Mouse (Mus musculus): ENCODE results near the gene Tmem233. TPM values are rescaled to one million over a fixed set of nuclear protein-coding genes. Genes with fewer than 3 reads are reported as not detected.
A peak's percentile ranks its signal among the peaks of the same experiment; 100 is the strongest.

The Tmem233 gene
- polyA plus RNA-seq, 1 experiment from 2014 or later, result 0.05 TPM

GRCm38 (mm10) chr5:116029071-116029470 lies 54.0 kb downstream of the Tmem233 start:
- H3K9ac ChIP-seq, result no peak overlapping the region
- H3K27ac ChIP-seq (replicated peaks), result peak overlapping the region; percentile 64; the same call in 1 of the 2 replicates
- no peaks in the 10 kb centered on the region for H3K36me3 ChIP-seq
- H3K27me3 ChIP-seq (replicated peaks), result peaks cover 12% of the 10 kb centered on the region
- H3K4me3 ChIP-seq, result no peak overlapping the region
- H3K4me1 ChIP-seq, result peaks cover 24% of the 10 kb centered on the region
- H3K4me2 ChIP-seq, result no peak overlapping the region; the same call in 1 of the 2 replicates
- no peaks in the 10 kb centered on the region for H3K9me3 ChIP-seq
- ATAC-seq (ENCODE audit: extremely low read depth, insufficient number of reproducible peaks, low FRiP score, low TSS enrichment), result no peak
- 44% methylated on average over 7 of the region's 7 CpGs for WGBS

GRCm38 (mm10) chr5:116026561-116026960 lies 56.5 kb downstream of the Tmem233 start:
- 49% methylated on average over 14 of the region's 14 CpGs for WGBS
- H3K9ac ChIP-seq, result no peak overlapping the region
- ATAC-seq (ENCODE audit: extremely low read depth, insufficient number of reproducible peaks, low FRiP score, low TSS enrichment), result peak; percentile 23; the same call in 1 of the 2 replicates
- H3K4me3 ChIP-seq, result no peak overlapping the region
- peaks cover 7% of the 10 kb centered on the region for H3K27me3 ChIP-seq (replicated peaks)
- H3K4me2 ChIP-seq, result peak overlapping the region; percentile 48
- H3K9me3 ChIP-seq, result no peaks in the 10 kb centered on the region
- peaks cover 11% of the 10 kb centered on the region for H3K36me3 ChIP-seq
- peaks cover 46% of the 10 kb centered on the region for H3K4me1 ChIP-seq
- peak overlapping the region; percentile 57 for H3K27ac ChIP-seq (replicated peaks)

GRCm38 (mm10) chr5:116026107-116026506 lies 56.9 kb downstream of the Tmem233 start:
- no peak for ATAC-seq (ENCODE audit: extremely low read depth, insufficient number of reproducible peaks, low FRiP score, low TSS enrichment)
- no peak overlapping the region for H3K9ac ChIP-seq
- peaks cover 15% of the 10 kb centered on the region for H3K36me3 ChIP-seq
- H3K4me1 ChIP-seq, result peaks cover 46% of the 10 kb centered on the region
- peak overlapping the region; percentile 48 for H3K4me2 ChIP-seq
- H3K9me3 ChIP-seq, result no peaks in the 10 kb centered on the region
- no peak overlapping the region for H3K4me3 ChIP-seq
- H3K27ac ChIP-seq (replicated peaks), result peak overlapping the region; percentile 57
- 68% methylated on average over 5 of the region's 5 CpGs for WGBS
- H3K27me3 ChIP-seq (replicated peaks), result peaks cover 7% of the 10 kb centered on the region

GRCm38 (mm10) chr5:116024327-116024739 lies 58.7 kb downstream of the Tmem233 start, which contains the start of gene Prkab1:
Prkab1 (minus strand) TSS chr5:116024508.
- peak within 1 kb of the TSS; percentile 92 for H3K9ac ChIP-seq
- WGBS, result under 1% methylated on average over 46 of the region's 46 CpGs
- no peaks in the 10 kb centered on the region for H3K9me3 ChIP-seq
- H3K36me3 ChIP-seq, result peaks cover 32% of the 10 kb centered on the region
- H3K4me1 ChIP-seq, result peaks cover 49% of the 10 kb centered on the region
- ATAC-seq (ENCODE audit: extremely low read depth, insufficient number of reproducible peaks, low FRiP score, low TSS enrichment), result peak; percentile 87
- H3K27ac ChIP-seq (replicated peaks), result peak within 1 kb of the TSS; percentile 86
- H3K4me2 ChIP-seq, result peak within 1 kb of the TSS; percentile 96
- peak within 1 kb of the TSS; percentile 95 for H3K4me3 ChIP-seq
- no peaks in the 10 kb centered on the region for H3K27me3 ChIP-seq (replicated peaks)

- H3K4me1 ChIP-seq, result peaks cover 49% of the 10 kb centered on the region
- H3K27me3 ChIP-seq (replicated peaks), result no peaks in the 10 kb centered on the region
- peak; percentile 3; the same call in 1 of the 2 replicates for ATAC-seq (ENCODE audit: extremely low read depth, insufficient number of reproducible peaks, low FRiP score, low TSS enrichment)
- peaks cover 37% of the 10 kb centered on the region for H3K36me3 ChIP-seq
- under 1% methylated on average over 27 of the region's 28 CpGs for WGBS
- peak overlapping the region; percentile 92 for H3K9ac ChIP-seq
- peak overlapping the region; percentile 86 for H3K27ac ChIP-seq (replicated peaks)
- peak overlapping the region; percentile 96 for H3K4me2 ChIP-seq
- no peaks in the 10 kb centered on the region for H3K9me3 ChIP-seq
- peak overlapping the region; percentile 95 for H3K4me3 ChIP-seq
Observed at GRCm38 (mm10) chr5:116023821-116024284, 59.2 kb downstream of the Tmem233 start.

- Histone ChIP-seq H3K27me3 (replicated peaks) (no peaks in the 10 kb centered on the region), H3K9ac (peak overlapping the region; percentile 92), H3K27ac (replicated peaks) (peak overlapping the region; percentile 86), H3K4me2 (peak overlapping the region; percentile 96), H3K9me3 (no peaks in the 10 kb centered on the region), H3K36me3 (peaks cover 43% of the 10 kb centered on the region), H3K4me1 (peaks cover 53% of the 10 kb centered on the region), H3K4me3 (peak overlapping the region; percentile 95)
- 23% methylated on average over 8 of the region's 8 CpGs for WGBS
- no peak for ATAC-seq (ENCODE audit: extremely low read depth, insufficient number of reproducible peaks, low FRiP score, low TSS enrichment)
Observed at GRCm38 (mm10) chr5:116023251-116023661, 59.8 kb downstream of the Tmem233 start.

GRCm38 (mm10) chr5:116022658-116023200 lies 60.3 kb downstream of the Tmem233 start:
- H3K4me3 ChIP-seq, result peak overlapping the region; percentile 95
- no peak for ATAC-seq (ENCODE audit: extremely low read depth, insufficient number of reproducible peaks, low FRiP score, low TSS enrichment)
- WGBS, result 74% methylated on average over 7 of the region's 7 CpGs
- H3K4me1 ChIP-seq, result peaks cover 56% of the 10 kb centered on the region
- peak overlapping the region; percentile 92 for H3K9ac ChIP-seq
- peak overlapping the region; percentile 86; the same call in 1 of the 2 replicates for H3K27ac ChIP-seq (replicated peaks)
- H3K4me2 ChIP-seq, result peak overlapping the region; percentile 96
- peaks cover 48% of the 10 kb centered on the region for H3K36me3 ChIP-seq
- no peaks in the 10 kb centered on the region for H3K9me3 ChIP-seq
- H3K27me3 ChIP-seq (replicated peaks), result no peaks in the 10 kb centered on the region

GRCm38 (mm10) chr5:116022131-116022530 lies 60.9 kb downstream of the Tmem233 start:
- H3K4me3 ChIP-seq, result peak overlapping the region; percentile 95
- peak overlapping the region; percentile 92 for H3K9ac ChIP-seq
- no peaks in the 10 kb centered on the region for H3K9me3 ChIP-seq
- WGBS, result 78% methylated on average over 12 of the region's 12 CpGs
- peak overlapping the region; percentile 86 for H3K27ac ChIP-seq (replicated peaks)
- peaks cover 54% of the 10 kb centered on the region for H3K36me3 ChIP-seq
- peak overlapping the region; percentile 96 for H3K4me2 ChIP-seq
- peaks cover 56% of the 10 kb centered on the region for H3K4me1 ChIP-seq
- H3K27me3 ChIP-seq (replicated peaks), result no peaks in the 10 kb centered on the region
- ATAC-seq (ENCODE audit: extremely low read depth, insufficient number of reproducible peaks, low FRiP score, low TSS enrichment), result no peak

GRCm38 (mm10) chr5:116021552-116021951 lies 61.5 kb downstream of the Tmem233 start:
- 68% methylated on average over 14 of the region's 14 CpGs for WGBS
- Histone ChIP-seq H3K36me3 (peaks cover 60% of the 10 kb centered on the region), H3K27ac (replicated peaks) (peak overlapping the region; percentile 86), H3K27me3 (replicated peaks) (no peaks in the 10 kb centered on the region), H3K4me3 (peak overlapping the region; percentile 95), H3K4me2 (peak overlapping the region; percentile 96), H3K4me1 (peaks cover 52% of the 10 kb centered on the region), H3K9ac (peak overlapping the region; percentile 92), H3K9me3 (no peaks in the 10 kb centered on the region)
- no peak for ATAC-seq (ENCODE audit: extremely low read depth, insufficient number of reproducible peaks, low FRiP score, low TSS enrichment)

GRCm38 (mm10) chr5:116019371-116019770 lies 63.7 kb downstream of the Tmem233 start:
- Histone ChIP-seq H3K27ac (replicated peaks) (peak overlapping the region; percentile 84), H3K9me3 (no peaks in the 10 kb centered on the region), H3K9ac (peak overlapping the region; percentile 45), H3K36me3 (peaks cover 82% of the 10 kb centered on the region), H3K4me2 (peak overlapping the region; percentile 96), H3K4me1 (peaks cover 49% of the 10 kb centered on the region), H3K27me3 (replicated peaks) (no peaks in the 10 kb centered on the region), H3K4me3 (peak overlapping the region; percentile 27)
- ATAC-seq (ENCODE audit: extremely low read depth, insufficient number of reproducible peaks, low FRiP score, low TSS enrichment), result no peak
- WGBS, result 19% methylated on average over 11 of the region's 11 CpGs

GRCm38 (mm10) chr5:116018784-116019183 lies 64.3 kb downstream of the Tmem233 start:
- Histone ChIP-seq H3K27me3 (replicated peaks) (no peaks in the 10 kb centered on the region), H3K9me3 (no peaks in the 10 kb centered on the region), H3K4me2 (peak overlapping the region; percentile 96; the same call in 1 of the 2 replicates), H3K4me3 (peak overlapping the region; percentile 27), H3K36me3 (peaks cover 88% of the 10 kb centered on the region), H3K4me1 (peaks cover 48% of the 10 kb centered on the region), H3K9ac (peak overlapping the region; percentile 45), H3K27ac (replicated peaks) (peak overlapping the region; percentile 84)
- 49% methylated on average over 6 of the region's 6 CpGs for WGBS
- ATAC-seq (ENCODE audit: extremely low read depth, insufficient number of reproducible peaks, low FRiP score, low TSS enrichment), result no peak

Data from heart, embryonic 13.5 days (tissue).